Mouse (Mus musculus) embryonic facial prominence, embryonic 10.5 days (tissue): Measurements from ENCODE around the gene Smarcad1. TPM values are rescaled to one million over a fixed set of nuclear protein-coding genes. Genes with fewer than 3 reads are reported as not detected.

Source experiments
- DNase-seq: peaks from one replicate; pipeline ENCODE4 v3.0.0-alpha.2; 2017; ENCODE audit warnings: low spot score
- H3K27ac ChIP-seq: fragments of 300-500 bp; sonication (generic); replicated peaks from 2 replicates; pipeline ENCODE4 v1.5.1; 2016; ENCODE audit warnings: mild to moderate bottlenecking
- H3K27me3 ChIP-seq: fragments of 300-500 bp; sonication (generic); replicated peaks from 2 replicates; pipeline ENCODE4 v1.6.1; 2016; ENCODE audit warnings: low read depth, mild to moderate bottlenecking; ENCODE audit not compliant: poor library complexity, severe bottlenecking
- H3K36me3 ChIP-seq: fragments of 300-500 bp; sonication (generic); replicated peaks from 2 replicates; pipeline ENCODE4 v1.6.1; 2016; ENCODE audit warnings: mild to moderate bottlenecking, moderate library complexity
- H3K4me1 ChIP-seq: fragments of 300-500 bp; sonication (generic); 2 replicates; pipeline ENCODE4 v1.6.1; 2016
- H3K4me3 ChIP-seq: fragments of 300-500 bp; sonication (generic); 2 replicates; pipeline ENCODE4 v1.5.1; 2016; ENCODE audit warnings: mild to moderate bottlenecking, moderate library complexity
- H3K9me3 ChIP-seq: fragments of 300-500 bp; sonication (generic); 2 replicates; pipeline ENCODE4 v1.6.1; 2016; ENCODE audit warnings: mild to moderate bottlenecking
- WGBS: fragments of 180-500 bp; shearing (Covaris S2); methylation state at CpG from one replicate; pipeline ENCODE4 v1.1.7; 2016; 5-methylcytosine and 5-hydroxymethylcytosine counted together
- polyA plus RNA-seq: library from polyadenylated mRNA; unstranded; fragments of >200 nt; fragmentation: Nextera tagmentation; extraction: Ambion mirVana; gene quantifications from 2 replicates; pipeline ENCODE4 v1.2.1, GENCODE M21; 2016

The Smarcad1 gene
- polyA plus RNA-seq, 1 experiment from 2014 or later: 112 TPM

DNA sequence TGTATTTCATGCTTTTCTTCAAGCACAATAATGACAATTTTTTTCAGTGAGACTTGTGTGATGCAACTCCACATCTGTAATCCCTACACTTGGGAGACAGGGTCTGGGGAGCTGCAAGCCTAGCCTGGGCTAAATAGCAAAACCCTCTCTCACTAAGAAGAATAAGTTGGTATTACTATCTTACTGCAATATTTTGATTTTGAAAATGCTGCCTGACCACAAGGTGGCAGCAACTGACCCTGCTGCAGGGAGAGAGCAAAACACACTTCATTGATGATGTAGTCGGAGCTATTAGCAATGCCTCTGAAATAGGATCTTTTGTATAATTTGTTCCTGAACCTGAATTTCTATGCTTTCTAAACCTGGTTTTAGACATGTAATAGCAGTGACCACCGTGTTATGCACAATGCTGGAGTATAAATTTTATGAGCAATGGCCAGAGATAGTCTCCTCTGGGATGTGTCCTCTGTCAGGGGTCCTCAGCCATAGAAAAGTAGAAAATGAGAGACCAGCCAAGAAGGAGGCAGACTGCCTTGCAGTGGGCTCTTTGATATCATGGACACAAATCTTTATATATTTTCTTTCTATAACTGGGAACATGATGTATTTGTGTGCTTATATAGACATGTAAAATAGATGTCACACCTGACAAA, 83.8 kb downstream of the Smarcad1 start:
- no peaks in the 10 kb centered on the region for H3K9me3 ChIP-seq
- 24% methylated on average over 2 of the region's 2 CpGs for WGBS
- no peaks in the 10 kb centered on the region for H3K36me3 ChIP-seq
- no peak overlapping the region for H3K4me3 ChIP-seq
- no peaks in the 10 kb centered on the region for H3K27me3 ChIP-seq
- H3K27ac ChIP-seq: no peak overlapping the region
- H3K4me1 ChIP-seq: no peaks in the 10 kb centered on the region
- DNase-seq: peak; percentile 57

- Histone ChIP-seq H3K4me1 (no peaks in the 10 kb centered on the region), H3K9me3 (no peaks in the 10 kb centered on the region), H3K36me3 (no peaks in the 10 kb centered on the region), H3K4me3 (no peak overlapping the region), H3K27ac (no peak overlapping the region), H3K27me3 (no peaks in the 10 kb centered on the region)
- DNase-seq: no peak
- WGBS: 61% methylated on average over 6 of the region's 6 CpGs
Observed at GRCm38 (mm10) chr6:65132376-65132775, 90.0 kb downstream of the Smarcad1 start.

DNA sequence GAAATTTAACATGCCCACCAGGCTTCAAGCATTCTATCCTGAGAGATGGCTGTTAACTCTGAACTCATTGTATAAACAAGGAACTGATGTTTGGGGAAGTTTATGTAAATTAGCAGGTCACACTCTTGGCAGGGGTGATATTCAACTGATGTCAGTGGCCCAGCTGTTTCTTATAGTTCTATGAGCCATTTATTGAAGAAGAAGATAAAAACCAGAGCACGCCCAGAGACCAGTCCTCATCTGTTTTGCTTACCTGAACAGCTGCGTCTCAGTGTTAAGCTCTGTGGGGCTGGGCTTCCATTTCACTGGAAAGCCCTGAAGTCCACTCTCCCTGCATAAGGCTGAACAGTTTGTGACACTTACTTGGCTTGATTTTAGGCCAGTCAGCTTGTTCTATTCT, 95.4 kb downstream of the Smarcad1 start:
- Histone ChIP-seq H3K27me3 (no peaks in the 10 kb centered on the region), H3K9me3 (no peaks in the 10 kb centered on the region), H3K4me3 (no peak overlapping the region), H3K27ac (no peak overlapping the region), H3K4me1 (no peaks in the 10 kb centered on the region), H3K36me3 (no peaks in the 10 kb centered on the region)
- no peak for DNase-seq
- WGBS: 57% methylated on average over 2 of the region's 2 CpGs

DNA sequence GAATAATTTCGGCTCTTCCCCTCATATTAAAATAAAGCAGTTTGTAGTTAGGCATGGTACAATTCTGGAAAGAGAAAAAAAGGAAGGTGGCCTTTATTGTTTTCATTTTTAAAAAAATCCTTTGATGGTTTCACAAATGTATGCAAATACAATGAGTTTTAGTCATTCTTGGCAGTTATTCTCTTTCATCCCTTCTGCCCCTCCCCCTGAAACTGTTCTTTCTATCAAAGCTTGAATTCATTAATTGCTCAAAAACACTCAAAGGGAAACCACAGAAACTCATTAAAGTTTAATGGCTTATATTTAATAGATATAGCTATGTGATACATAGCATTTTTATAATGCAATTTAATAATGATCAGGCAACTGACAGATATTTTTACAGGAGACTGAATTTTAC, 95.9 kb downstream of the Smarcad1 start:
- no peak for DNase-seq
- Histone ChIP-seq H3K36me3 (no peaks in the 10 kb centered on the region), H3K27me3 (no peaks in the 10 kb centered on the region), H3K27ac (no peak overlapping the region), H3K4me3 (no peak overlapping the region), H3K9me3 (no peaks in the 10 kb centered on the region), H3K4me1 (no peaks in the 10 kb centered on the region)
- 92% methylated on average over 1 of the region's 1 CpGs for WGBS

GRCm38 (mm10) chr6:65140082-65140749, 97.8 kb downstream of the Smarcad1 start:
- 62% methylated on average over 5 of the region's 5 CpGs for WGBS
- no peak overlapping the region for H3K4me3 ChIP-seq
- no peaks in the 10 kb centered on the region for H3K9me3 ChIP-seq
- H3K27ac ChIP-seq: no peak overlapping the region
- DNase-seq: no peak
- no peaks in the 10 kb centered on the region for H3K27me3 ChIP-seq
- H3K4me1 ChIP-seq: 0 out of 2 replicates have a peak, but pooled peaks cover 4% of the 10 kb centered on the region
- no peaks in the 10 kb centered on the region for H3K36me3 ChIP-seq

DNA sequence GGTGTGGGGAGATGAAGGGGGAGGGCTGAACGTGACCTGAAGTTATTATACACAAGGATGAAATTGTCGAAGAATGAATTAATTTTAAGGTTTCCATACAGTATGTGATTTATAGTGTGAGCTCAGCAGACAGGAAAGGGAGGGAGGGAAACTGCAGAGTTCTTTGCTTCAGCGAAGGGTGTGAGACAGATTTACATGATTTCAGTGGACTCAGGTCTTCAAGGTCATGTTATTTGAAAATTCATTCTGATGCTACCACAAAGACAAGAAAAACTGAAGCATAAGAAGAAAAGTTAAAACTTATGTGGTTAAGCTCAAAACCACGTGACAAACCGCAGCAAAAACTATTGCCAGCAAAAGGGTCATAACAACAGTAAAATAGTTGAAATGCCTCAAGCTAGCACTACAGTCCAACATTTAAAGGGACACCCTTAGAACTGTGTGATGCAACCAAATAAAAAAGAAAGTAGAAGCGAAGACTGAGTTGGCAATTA, 98.4 kb downstream of the Smarcad1 start:
- no peak for DNase-seq
- Histone ChIP-seq H3K27me3 (no peaks in the 10 kb centered on the region), H3K36me3 (no peaks in the 10 kb centered on the region), H3K4me3 (no peak overlapping the region), H3K27ac (no peak overlapping the region), H3K9me3 (no peaks in the 10 kb centered on the region), H3K4me1 (0 out of 2 replicates have a peak, but pooled peaks cover 4% of the 10 kb centered on the region)
- WGBS: 85% methylated on average over 6 of the region's 6 CpGs

GRCm38 (mm10) chr6:65142316-65142715, 99.9 kb downstream of the Smarcad1 start:
- Histone ChIP-seq H3K36me3 (no peaks in the 10 kb centered on the region), H3K4me3 (no peak overlapping the region), H3K27me3 (no peaks in the 10 kb centered on the region), H3K4me1 (0 out of 2 replicates have a peak, but pooled peaks cover 4% of the 10 kb centered on the region), H3K27ac (no peak overlapping the region), H3K9me3 (no peaks in the 10 kb centered on the region)
- 100% methylated on average over 1 of the region's 1 CpGs for WGBS
- DNase-seq: no peak

- 58% methylated on average over 16 of the region's 16 CpGs for WGBS
- 0 out of 2 replicates have a peak, but pooled peaks cover 4% of the 10 kb centered on the region for H3K4me1 ChIP-seq
- H3K9me3 ChIP-seq: no peaks in the 10 kb centered on the region
- no peak for DNase-seq
- H3K36me3 ChIP-seq: no peaks in the 10 kb centered on the region
- no peaks in the 10 kb centered on the region for H3K27me3 ChIP-seq
- H3K27ac ChIP-seq: no peak within 1 kb of the TSS; the same call in 1 of the 2 replicates
- H3K4me3 ChIP-seq: no peak within 1 kb of the TSS
Observed at GRCm38 (mm10) chr6:65144621-65145205, 102.3 kb downstream of the Smarcad1 start, which contains the start of gene Hpgds. Gene Hpgds (minus strand): TSS chr6:65144908.

- no peaks in the 10 kb centered on the region for H3K27me3 ChIP-seq
- DNase-seq: no peak
- H3K4me3 ChIP-seq: no peak overlapping the region
- 0 out of 2 replicates have a peak, but pooled peaks cover 9% of the 10 kb centered on the region for H3K4me1 ChIP-seq
- WGBS: 93% methylated on average over 4 of the region's 4 CpGs
- H3K27ac ChIP-seq: no peak overlapping the region
- H3K36me3 ChIP-seq: no peaks in the 10 kb centered on the region
- H3K9me3 ChIP-seq: no peaks in the 10 kb centered on the region
Observed at GRCm38 (mm10) chr6:65146363-65146762, 104.0 kb downstream of the Smarcad1 start.

- H3K27ac ChIP-seq: no peak overlapping the region
Observed at GRCm38 (mm10) chr6:65150703-65151102, 108.3 kb downstream of the Smarcad1 start.

DNA sequence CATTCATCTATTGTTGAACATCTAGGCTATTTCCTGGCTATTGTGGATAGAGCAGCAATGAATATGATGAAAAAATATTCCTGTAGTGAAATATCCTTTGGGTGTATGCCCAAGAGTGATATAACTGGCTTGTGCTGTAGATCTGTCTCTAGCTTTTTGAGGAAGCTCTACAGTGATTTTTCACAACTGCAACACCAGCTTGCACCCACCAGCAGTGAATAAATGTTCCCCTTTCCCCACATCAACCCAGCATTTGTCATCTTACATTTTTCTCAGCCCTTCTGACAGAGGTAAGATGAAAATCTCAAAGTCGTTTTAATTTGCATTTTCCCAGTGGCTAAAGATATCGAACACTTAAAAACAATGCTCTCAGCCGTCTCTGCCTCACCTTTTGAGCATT, 111.2 kb downstream of the Smarcad1 start:
- Histone ChIP-seq H3K36me3 (no peaks in the 10 kb centered on the region), H3K4me3 (no peak overlapping the region), H3K9me3 (no peaks in the 10 kb centered on the region), H3K4me1 (0 out of 2 replicates have a peak, but pooled peaks cover 4% of the 10 kb centered on the region), H3K27me3 (no peaks in the 10 kb centered on the region), H3K27ac (no peak overlapping the region)
- WGBS: 83% methylated on average over 3 of the region's 3 CpGs
- DNase-seq: no peak

More at GRCm38 (mm10) chr6:65150703-65151102, 108.3 kb downstream of the Smarcad1 start:
- 6% methylated on average over 22 of the region's 22 CpGs for WGBS
- H3K9me3 ChIP-seq: no peaks in the 10 kb centered on the region
- H3K4me3 ChIP-seq: peak overlapping the region; percentile 42
- 0 out of 2 replicates have a peak, but pooled peaks cover 4% of the 10 kb centered on the region for H3K4me1 ChIP-seq
- no peaks in the 10 kb centered on the region for H3K27me3 ChIP-seq
- H3K36me3 ChIP-seq: no peaks in the 10 kb centered on the region
- DNase-seq: peak; percentile 38

- Histone ChIP-seq H3K4me3 (no peak overlapping the region), H3K9me3 (no peaks in the 10 kb centered on the region), H3K27ac (no peak overlapping the region), H3K36me3 (no peaks in the 10 kb centered on the region), H3K27me3 (no peaks in the 10 kb centered on the region), H3K4me1 (no peaks in the 10 kb centered on the region)
- WGBS: 91% methylated on average over 4 of the region's 4 CpGs
- no peak for DNase-seq
Observed at GRCm38 (mm10) chr6:65157042-65157441, 114.7 kb downstream of the Smarcad1 start.
